Mouse (Mus musculus): ENCODE results near the gene Shkbp1. TPM values are rescaled to one million over a fixed set of nuclear protein-coding genes. Genes with fewer than 3 reads are reported as not detected.

The Shkbp1 gene
- total and polyA plus RNA-seq, 3 experiments = 23.3 to 62.8 (median 30.8) TPM

DNA sequence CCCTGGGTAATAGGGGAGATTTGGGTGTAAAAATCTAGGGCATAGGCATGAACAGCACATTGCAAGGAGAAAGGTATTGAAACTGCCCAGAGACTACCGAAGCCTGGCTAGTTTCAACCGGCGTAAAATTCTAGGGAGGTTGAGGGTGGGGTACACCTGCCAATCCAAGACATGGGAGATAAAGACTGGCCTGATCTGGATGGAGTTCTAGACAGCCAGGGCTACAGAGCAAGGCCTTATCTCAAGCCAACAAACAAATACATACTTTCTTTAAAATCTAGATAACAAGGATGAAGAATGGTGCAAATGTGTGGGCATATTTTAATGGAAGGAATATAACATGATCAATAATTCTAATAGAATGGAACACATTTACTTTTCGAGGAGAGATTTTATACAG is 1.0 kb downstream of the Shkbp1 start:
- Histone ChIP-seq H3K4me3 (replicated peaks in 1 of 3; ENCODE audit: low read depth in 2 of 3, low read length in 2 of 3, poor library complexity in 1 of 3) (peak overlapping the region in 1 of 3 experiments; percentile 65), H3K9ac (ENCODE audit: insufficient read depth, low read depth) (no peak overlapping the region; the same call in 1 of the 2 replicates), H3K9me3 (replicated peaks; ENCODE audit: low read length) (peaks cover 2% of the 10 kb centered on the region), H3K27me3 (replicated peaks) (no peaks in the 10 kb centered on the region), H3K36me3 (replicated peaks in 1 of 2; ENCODE audit: control insufficient read depth in 1 of 2, insufficient read depth in 1 of 2, low read length in 1 of 2) (peaks cover 25 to 39% of the 10 kb centered on the region in 2 experiments), H3K79me2 (replicated peaks; ENCODE audit: control insufficient read depth, extremely low read depth, insufficient read depth, poor library complexity, severe bottlenecking) (peaks cover 4% of the 10 kb centered on the region; the same call in 1 of the 2 replicates), H3K4me2 (ENCODE audit: insufficient read depth, low read depth, poor library complexity, severe bottlenecking) (peak overlapping the region; percentile 94; the same call in 1 of the 2 replicates), H3K4me1 (ENCODE audit: control insufficient read depth in 1 of 2, insufficient read depth in 2 of 2) (peaks cover 2 to 21% of the 10 kb centered on the region in 2 experiments; a peak in 3 of 4 replicates), H3K27ac (ENCODE audit: insufficient read depth, low read depth) (no peak overlapping the region)
- no peak for DNase-seq (ENCODE audit: extremely low read depth)
- TF ChIP-seq EP300 (IDR thresholded peaks at IDR 0.05; ENCODE audit: low read length) (no peak), JUN (IDR thresholded peaks at IDR 0.05; ENCODE audit: insufficient read depth, low read depth, low read length) (no peak), POLR2AphosphoS2 (IDR thresholded peaks at IDR 0.05; ENCODE audit: low read depth, low read length) (no peak), ELF1 (IDR thresholded peaks at IDR 0.05; ENCODE audit: low read depth, low read length) (no peak), MAX (IDR thresholded peaks at IDR 0.05; ENCODE audit: low read length) (no peak), RAD21 (IDR thresholded peaks at IDR 0.05; ENCODE audit: low read depth, low read length) (no peak), GABPA (IDR thresholded peaks at IDR 0.05; ENCODE audit: insufficient replicate concordance, low read depth, low read length) (no peak), KAT2A (IDR thresholded peaks at IDR 0.05; ENCODE audit: insufficient replicate concordance, low read length) (no peak), USF2 (conservative IDR thresholded peaks at IDR 0.05; ENCODE audit: low read depth, low read length) (no peak), SMC3 (IDR thresholded peaks at IDR 0.05; ENCODE audit: low read depth, low read length) (no peak), ZKSCAN1 (IDR thresholded peaks at IDR 0.05; ENCODE audit: borderline replicate concordance, low read depth, low read length) (no peak), SIN3A (IDR thresholded peaks at IDR 0.05; ENCODE audit: low read length) (no peak), ZMIZ1 (IDR thresholded peaks at IDR 0.05; ENCODE audit: low read depth, low read length) (no peak)
- dilution Hi-C loops (cut with MboI; ENCODE audit: extremely low pct_ligation_motif_present, extremely low pct_unique_long_range_greater_than_20kb, low sequenced_read_pairs) = no loop called here
- in situ Hi-C loops (cut with MboI; ENCODE audit: low pct_ligation_motif_present, low pct_unique_long_range_greater_than_20kb, low sequenced_read_pairs) = no loop called here

DNA sequence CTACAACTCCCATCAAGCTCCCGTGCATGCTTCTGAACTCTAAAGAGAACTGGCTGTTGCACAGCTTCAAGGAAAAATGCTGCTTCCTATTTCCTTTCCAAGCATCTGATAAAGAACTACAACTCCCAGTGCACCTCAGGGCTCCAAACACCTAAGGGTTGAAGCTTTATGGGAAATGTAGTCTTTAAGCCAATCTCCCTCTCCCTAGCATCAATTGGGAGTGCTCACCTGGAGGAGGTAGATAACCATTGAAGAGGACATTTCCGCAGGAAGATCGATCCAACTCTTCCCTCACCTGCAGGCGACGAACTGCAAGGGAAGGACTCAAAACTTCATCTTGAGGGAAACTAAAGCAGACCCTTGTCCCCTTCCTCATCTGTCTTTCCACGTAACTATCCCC is 1.7 kb downstream of the Shkbp1 start:
- H3K9ac ChIP-seq (ENCODE audit: insufficient read depth, low read depth) = no peak overlapping the region
- TF ChIP-seq UBTF (IDR thresholded peaks at IDR 0.05; ENCODE audit: low read depth, low read length) = no peak
- no peak for TF ChIP-seq ETS1 (conservative IDR thresholded peaks at IDR 0.05; ENCODE audit: low read depth, low read length)
- TF ChIP-seq ZKSCAN1 (IDR thresholded peaks at IDR 0.05; ENCODE audit: borderline replicate concordance, low read depth, low read length) = no peak
- TF ChIP-seq RCOR1 (conservative IDR thresholded peaks at IDR 0.05; ENCODE audit: low read depth, low read length) = no peak
- TF ChIP-seq TCF12 (IDR thresholded peaks at IDR 0.05; ENCODE audit: low read depth, low read length) = no peak
- TF ChIP-seq MAFK (IDR thresholded peaks at IDR 0.05; ENCODE audit: insufficient replicate concordance, low read length) = no peak
- TF ChIP-seq MAZ (IDR thresholded peaks at IDR 0.05; ENCODE audit: low read depth, low read length) = no peak
- TF ChIP-seq ELF1 (IDR thresholded peaks at IDR 0.05; ENCODE audit: low read depth, low read length) = peak; percentile 50; the same call in 1 of the 2 replicates
- TF ChIP-seq CTCF (conservative IDR thresholded peaks at IDR 0.05 in 1 of 2, IDR thresholded peaks at IDR 0.05 in 1 of 2; ENCODE audit: low read depth in 2 of 2, low read length in 2 of 2) = no peak
- no peak for TF ChIP-seq MEF2A (IDR thresholded peaks at IDR 0.05; ENCODE audit: borderline replicate concordance, low read depth, low read length)
- TF ChIP-seq MYC (IDR thresholded peaks at IDR 0.05; ENCODE audit: low read depth, low read length) = no peak
- TF ChIP-seq JUND (conservative IDR thresholded peaks at IDR 0.05; ENCODE audit: low read depth, low read length) = no peak
- TF ChIP-seq USF1 (IDR thresholded peaks at IDR 0.05; ENCODE audit: low read depth, low read length) = no peak
- TF ChIP-seq HCFC1 (IDR thresholded peaks at IDR 0.05; ENCODE audit: low read depth, low read length) = peak; percentile 91
- peak; percentile 80; the same call in 1 of the 2 replicates for TF ChIP-seq KAT2A (IDR thresholded peaks at IDR 0.05; ENCODE audit: insufficient replicate concordance, low read length)
- no peak for TF ChIP-seq EP300 (IDR thresholded peaks at IDR 0.05; ENCODE audit: low read length)
- no peak for TF ChIP-seq CHD2 (IDR thresholded peaks at IDR 0.05; ENCODE audit: low read length)
- dilution Hi-C loops (cut with MboI; ENCODE audit: extremely low pct_ligation_motif_present, extremely low pct_unique_long_range_greater_than_20kb, low sequenced_read_pairs) = no loop called here

More for the DNA sequence above, 1.7 kb downstream of the Shkbp1 start:
- H3K4me2 ChIP-seq (ENCODE audit: insufficient read depth, low read depth, poor library complexity, severe bottlenecking) = no peak overlapping the region
- no peaks in the 10 kb centered on the region for H3K27me3 ChIP-seq (replicated peaks)
- in situ Hi-C loops (cut with MboI; ENCODE audit: low pct_ligation_motif_present, low pct_unique_long_range_greater_than_20kb, low sequenced_read_pairs) = no loop called here
- peaks cover 4% of the 10 kb centered on the region; the same call in 1 of the 2 replicates for H3K79me2 ChIP-seq (replicated peaks; ENCODE audit: control insufficient read depth, extremely low read depth, insufficient read depth, poor library complexity, severe bottlenecking)
- H3K4me1 ChIP-seq (ENCODE audit: control insufficient read depth in 1 of 2, insufficient read depth in 2 of 2) = peaks cover 2 to 18% of the 10 kb centered on the region in 2 experiments; a peak in 3 of 4 replicates
- H3K27ac ChIP-seq (ENCODE audit: insufficient read depth, low read depth) = no peak overlapping the region
- H3K4me3 ChIP-seq (replicated peaks in 1 of 3; ENCODE audit: low read depth in 2 of 3, low read length in 2 of 3, poor library complexity in 1 of 3) = no peak overlapping the region
- DNase-seq (ENCODE audit: extremely low read depth) = no peak
- no peaks in the 10 kb centered on the region for H3K9me3 ChIP-seq (replicated peaks; ENCODE audit: low read length)
- peaks cover 29 to 45% of the 10 kb centered on the region in 2 experiments for H3K36me3 ChIP-seq (replicated peaks in 1 of 2; ENCODE audit: control insufficient read depth in 1 of 2, insufficient read depth in 1 of 2, low read length in 1 of 2)

Measured in CH12.LX (cell line).